Mouse (Mus musculus) right cerebral cortex, adult 18-20 months (tissue): ENCODE measurements around the gene Mast4.
A peak's percentile ranks its signal among the peaks of the same experiment; 100 is the strongest.

Experiments used
- DNase-seq: peaks from one replicate; pipeline ENCODE4 v3.0.0; 2022; ENCODE audit warnings: mixed read lengths

Mast4 gene

DNA sequence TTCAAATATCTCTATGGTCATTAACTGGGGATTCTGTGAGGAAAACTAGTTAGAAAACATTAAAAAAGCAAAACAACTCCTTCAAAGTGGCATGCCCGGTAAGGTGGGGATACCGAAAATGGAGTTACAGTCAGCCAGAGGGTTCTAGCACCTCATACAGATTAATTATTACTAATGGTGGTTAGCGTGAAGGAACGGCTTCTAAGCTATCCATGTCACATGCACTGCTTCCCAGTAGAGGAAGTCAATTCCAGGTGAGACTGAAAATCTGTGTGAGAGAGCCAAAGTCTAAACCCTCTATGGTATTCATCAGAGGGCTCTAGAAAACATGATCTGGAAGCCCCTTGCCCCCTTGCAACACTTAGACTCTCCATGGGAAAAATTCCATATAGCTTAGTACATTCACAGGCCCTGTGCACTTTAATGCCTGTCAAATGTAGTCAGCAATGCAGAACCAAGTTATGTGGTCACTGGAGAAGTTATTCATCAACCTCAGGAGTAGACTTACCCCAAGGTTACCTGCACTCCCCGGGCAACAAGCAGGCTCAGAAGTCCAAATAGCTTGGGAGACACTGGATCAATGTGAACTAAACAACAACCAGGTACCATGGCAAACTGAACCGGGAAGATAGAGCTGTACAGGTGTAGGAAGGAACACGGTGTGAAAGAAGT lies 96.1 kb downstream of the Mast4 start:
- no peak for DNase-seq

DNA sequence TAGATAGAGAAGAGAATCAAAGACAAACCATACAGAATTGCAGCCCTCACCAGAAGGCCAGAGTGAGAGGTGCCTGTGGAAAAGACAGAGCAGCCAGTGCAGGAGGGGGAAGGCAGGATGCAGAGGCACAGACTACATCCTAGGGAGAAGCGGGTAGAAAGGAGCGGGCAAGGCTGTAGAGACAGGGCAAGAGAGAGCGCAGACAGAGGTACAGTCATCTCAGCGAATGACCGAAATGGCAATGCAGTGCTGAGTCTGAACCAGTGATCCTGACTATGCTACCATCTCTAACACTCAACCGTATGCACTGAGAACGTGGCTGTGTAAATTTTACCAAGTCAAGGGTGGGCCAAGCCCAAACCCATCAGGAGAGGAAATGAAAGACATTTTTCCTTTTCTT lies 102.1 kb downstream of the Mast4 start:
- DNase-seq: no peak

DNA sequence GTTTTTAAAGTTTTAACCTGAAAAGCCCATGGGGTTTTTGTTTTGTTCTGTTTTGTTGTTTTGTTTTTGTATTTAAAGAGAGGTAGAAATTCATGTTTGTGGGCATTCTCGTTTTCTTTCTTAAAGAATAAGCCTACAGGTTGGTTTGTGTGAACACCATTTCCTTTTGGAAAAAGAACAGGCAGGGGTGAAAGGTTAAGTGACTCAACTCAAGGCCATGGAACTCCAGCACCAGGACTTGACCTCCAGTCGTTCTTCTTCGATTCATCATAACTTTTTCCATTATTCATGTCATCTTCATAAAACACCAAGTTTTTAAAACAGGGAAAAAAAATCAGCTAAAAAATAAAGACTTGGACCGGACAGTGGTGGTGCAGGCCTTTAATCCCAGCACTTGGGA lies 105.2 kb downstream of the Mast4 start:
- DNase-seq: no peak

DNA sequence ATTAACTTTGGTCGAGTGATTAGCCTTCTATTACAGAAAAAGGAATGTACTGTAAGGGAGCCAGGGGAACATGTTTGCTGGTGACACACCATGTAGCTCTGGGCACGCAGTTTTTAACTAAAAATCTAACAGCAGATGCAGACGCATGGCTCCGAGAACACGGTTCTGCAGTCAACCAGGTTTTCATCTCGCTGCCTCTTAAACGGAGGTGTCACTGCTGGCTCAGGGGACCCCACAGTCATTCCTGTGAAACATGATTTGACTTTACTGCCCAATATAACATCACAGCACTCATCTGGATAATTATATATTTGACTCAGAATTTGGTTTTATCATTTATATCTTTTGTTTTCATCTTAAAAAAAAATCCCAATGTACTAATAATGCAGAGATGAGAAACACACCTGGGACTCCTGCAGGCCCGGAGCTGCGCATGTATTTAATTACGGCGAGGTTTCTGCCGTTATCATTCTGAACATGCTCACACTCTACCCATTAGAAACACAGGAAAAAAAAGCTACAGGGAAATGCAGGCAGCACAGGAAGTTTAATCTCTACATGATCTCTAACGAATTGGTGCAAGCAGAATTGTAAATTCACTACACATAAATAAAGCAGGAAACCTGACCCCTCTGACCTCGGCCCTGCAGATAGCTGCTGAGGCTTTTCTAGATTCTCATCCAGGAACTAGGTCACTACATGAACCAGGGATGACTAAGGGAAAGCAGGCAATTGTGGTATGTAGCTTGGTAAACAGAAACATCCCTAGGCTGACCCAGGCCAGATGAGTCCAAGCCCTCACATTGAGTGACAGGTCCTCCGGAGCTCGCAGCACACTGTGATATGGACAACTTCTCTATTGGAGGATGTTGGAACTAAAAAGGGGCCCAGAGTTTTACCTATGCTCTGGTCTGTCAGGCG lies 108.1 kb downstream of the Mast4 start:
- DNase-seq: no peak

DNA sequence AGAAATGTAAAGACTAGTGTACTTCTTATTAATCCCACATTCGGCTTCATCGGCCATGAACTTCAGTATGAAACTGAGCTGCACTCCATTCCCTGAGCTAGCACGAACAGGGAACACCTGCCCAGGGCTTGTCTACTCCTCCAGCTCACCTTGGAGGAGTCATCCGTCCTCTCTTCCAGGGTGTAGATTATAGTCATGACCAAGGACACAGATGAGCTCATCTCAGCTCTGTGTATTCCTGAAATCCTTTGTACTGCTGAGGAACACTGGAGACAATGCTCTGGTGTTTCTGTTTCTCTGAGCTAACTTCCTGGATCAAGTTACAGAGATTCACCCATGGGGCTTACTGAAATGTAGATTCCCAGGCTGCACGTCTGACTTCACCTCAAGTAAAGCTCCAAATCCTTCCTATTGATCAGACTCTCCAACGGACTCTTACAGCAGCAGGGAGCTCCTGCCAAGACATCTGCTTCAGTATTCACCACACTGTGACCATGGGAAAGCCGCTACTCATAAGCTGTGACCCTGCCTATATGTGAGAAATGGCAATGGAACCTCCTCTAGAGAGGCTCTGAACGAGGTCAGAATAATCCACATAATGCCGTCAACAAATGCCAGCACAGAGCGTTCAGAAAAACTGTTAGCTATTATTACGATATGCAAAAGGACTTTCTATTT lies 108.9 kb downstream of the Mast4 start:
- no peak for DNase-seq

DNA sequence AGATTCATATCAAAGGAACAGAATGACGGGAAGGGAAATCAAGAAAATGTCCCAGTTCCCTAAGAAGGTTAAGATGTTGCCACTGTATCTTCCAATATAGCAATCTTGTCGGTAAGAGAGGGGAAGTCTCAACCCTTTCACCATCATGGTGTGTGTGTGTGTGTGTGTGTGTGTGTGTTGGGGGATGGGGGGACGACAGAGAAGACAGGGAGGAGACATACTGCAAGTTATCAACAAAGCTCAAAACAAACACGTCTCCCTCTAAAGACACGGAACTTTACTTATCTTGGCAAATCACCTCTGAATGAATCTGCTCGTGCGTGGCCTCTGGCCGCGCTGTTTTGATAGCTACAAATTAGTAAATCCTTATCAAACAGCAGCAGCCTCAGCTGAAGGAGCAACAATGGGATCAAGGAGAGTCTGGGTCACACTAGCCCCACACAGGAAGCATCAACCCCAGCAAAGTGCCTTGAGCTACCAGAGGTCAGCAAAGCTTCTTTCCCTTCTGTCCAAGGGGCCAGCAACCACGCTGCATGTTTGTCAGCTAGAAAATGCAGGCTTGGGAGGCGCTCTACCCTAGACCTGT lies 113.7 kb downstream of the Mast4 start:
- DNase-seq: no peak

DNA sequence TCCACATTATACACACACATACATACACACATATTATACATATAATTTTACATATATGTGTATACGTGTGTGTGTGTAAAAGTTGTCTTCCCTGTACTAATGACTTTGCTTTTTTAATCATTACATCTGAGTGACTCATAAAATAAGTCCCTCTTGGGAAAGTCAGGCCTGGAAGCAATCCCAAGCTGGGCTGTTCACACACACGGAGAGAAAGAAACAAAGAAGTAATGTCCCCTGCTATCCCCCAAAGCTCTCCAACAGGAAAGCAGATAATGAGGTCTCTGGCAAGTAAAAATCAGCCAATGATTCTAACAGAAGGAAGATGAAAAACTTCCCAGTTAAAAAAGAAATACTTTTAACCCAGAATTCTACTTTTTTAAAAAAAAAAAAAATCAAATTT lies 114.3 kb downstream of the Mast4 start:
- no peak for DNase-seq

DNA sequence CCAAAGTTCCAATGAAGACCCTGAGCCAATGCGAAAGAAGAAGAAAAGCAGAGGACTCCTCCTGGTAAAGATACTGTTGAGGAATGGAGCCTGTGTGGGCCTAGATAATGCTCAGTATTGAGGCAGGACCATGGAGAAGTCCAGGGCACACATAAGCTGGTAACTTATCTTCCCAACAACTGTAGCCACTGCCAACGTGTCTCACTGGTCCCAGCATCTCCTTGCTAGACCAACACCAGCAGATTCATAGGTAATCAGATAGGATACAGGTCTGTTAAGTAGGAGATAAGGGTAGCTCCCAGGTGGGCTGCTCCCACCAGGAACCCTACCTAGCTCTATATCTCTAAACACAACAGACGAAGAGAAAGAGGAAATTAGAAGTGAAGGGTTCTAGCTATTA lies 116.8 kb downstream of the Mast4 start:
- no peak for DNase-seq

DNA sequence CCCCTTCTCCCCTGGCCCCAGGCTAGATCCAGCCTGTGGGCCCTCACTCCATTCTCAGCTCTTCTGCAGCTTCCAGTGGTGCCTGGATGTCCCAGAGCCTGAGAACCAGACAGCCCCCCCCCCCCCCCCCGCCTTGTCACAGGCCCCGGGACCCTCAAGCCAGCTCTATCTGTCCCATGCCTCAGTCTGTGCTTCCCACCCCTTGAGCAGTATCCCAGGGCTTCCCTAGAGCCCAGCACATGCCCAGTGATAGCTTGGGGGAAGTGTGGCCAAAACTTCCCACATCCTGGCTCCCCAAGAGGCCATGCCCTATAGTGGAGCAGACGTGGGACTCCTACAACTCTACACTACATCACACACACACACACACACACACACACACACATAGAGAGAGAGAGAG lies 119.8 kb downstream of the Mast4 start:
- DNase-seq: no peak

DNA sequence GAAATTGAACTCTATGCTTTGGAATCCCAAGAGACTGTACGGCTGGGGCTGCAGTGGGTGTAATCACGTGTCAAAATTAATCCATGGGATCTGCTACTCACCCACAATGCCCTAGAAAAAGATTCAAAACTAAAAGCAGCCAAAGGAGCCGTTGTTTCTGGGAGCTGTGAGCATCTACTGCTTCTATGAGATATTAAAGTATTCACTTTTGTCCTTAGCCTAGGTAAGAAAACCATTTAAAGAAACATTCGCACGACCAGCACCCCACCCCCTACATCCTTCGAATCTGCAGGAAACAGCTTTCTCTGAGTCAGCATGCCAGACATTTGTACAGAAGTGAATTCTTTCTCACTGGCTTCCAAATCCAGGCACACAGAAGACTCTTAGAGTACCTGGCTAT lies 122.3 kb downstream of the Mast4 start:
- DNase-seq: peak; percentile 65

DNA sequence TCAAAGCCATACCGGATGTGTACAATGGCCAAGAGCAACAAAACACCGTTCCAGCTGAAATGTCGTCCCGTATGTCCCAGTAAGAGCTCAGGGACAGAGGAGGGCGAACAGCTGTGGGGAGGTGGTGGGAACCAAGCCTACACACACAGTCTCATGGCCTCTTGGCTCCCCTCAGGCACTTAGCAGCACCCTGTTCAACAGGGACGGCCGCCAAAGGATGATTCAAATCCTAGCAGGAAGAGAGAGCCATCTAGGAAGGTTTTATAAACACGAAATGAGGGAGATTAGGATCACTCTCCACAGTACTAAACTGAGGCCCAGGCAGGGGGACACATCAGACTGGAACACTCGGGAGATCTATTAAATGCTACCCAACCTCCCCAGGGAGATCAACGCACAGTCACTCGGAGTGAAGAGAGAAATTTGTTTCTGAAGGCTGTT lies 122.8 kb downstream of the Mast4 start:
- DNase-seq: peak; percentile 71

DNA sequence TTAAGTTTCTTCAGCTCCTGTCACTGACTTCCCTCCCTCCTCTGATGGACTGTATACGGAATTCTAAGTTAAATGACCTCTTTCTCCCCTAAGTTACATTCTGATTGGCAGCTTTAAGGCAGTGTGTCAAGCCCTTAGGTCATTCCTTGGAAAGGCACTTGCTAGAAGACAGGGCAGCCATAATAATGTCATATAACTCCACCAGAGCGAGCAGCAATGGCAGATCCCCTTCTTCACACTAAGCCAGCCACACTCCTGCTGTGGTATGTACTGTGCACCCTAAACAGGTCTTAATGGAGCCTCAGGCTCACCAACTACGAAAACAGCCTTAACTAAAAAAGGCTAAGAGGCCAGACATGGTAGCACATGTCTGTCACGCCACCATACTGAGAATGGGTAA lies 123.6 kb downstream of the Mast4 start:
- DNase-seq: no peak

DNA sequence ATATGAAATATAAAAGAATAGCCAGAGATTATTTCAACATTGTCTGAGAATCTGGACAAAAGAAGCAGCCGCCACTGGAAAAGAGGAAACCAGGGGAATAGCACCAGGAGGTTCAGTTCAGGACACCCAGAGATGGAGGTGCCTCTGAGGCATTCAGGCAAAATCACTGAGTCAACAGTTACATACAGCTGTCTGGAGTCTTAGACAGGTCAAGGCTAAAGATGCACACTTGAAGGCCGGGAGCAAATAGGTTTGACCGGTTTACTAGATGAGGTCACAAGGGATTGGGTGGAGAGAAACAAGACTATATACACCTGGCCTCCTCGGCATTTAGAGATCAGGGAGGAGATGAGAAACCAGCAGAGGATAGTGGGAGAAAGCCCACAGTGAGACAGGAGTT lies 127.1 kb downstream of the Mast4 start:
- DNase-seq: no peak

DNA sequence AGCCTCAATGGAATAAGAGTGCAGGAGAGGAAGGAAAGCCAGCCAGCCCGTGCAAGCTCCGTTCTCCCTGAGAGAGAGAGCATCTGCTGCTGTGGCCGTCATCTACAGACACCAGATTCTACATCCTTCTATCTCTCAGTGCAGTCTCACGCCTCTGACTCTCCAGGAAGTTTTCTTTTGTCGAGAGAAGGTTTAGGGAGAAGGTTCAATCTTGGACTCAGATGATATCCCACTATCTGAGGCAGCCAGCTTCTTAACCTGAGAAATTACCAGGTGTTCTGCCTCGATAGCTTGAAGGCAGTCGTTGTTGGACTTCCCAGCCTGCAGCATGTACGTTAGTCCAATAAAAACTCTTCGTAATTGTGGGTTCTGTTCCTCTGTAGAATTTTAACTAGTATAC lies 127.7 kb downstream of the Mast4 start:
- DNase-seq: no peak

DNA sequence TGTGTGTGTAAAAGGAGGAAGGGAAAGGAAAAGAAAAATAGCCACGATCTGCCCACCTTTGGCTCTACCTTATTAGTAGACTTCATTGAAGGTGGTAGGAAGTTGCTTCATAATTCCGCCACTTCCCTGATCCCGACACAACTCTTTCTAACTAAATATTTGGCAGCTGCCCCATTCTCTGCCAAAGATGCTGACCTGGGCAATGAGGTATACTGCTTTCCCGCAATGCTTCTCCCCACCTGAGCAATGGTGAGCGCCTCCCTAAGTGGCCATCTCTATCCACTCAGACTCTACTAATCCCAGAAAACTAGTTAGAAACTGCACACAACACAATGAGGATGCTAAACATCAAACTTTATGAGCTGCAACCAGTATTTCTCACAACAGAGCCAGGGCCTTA lies 129.1 kb downstream of the Mast4 start:
- no peak for DNase-seq

DNA sequence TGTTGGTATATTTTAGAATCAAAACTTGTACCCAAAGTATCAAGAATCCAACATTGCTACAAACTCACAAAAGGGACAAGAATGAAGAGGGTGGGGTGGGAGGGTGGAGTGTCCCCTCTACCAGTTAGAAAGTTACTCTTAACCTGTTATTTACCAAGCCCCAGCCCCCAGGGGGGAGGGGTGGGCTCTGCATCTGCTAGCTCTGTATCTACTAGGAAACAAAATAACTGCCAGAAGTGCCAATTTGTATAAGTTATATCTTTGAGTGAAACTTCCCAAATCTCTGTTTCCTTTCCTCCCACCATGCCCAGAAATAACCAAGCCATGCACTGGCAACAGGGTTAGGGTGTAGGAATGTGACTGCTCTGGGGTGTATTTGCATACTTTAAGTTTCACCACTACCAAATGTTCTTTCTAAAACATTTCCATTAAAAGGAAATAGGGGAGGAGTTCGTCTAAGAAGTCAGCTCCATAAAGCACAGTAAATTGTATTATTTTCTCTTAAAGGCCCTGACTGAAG lies 130.9 kb downstream of the Mast4 start:
- peak; percentile 32 for DNase-seq

DNA sequence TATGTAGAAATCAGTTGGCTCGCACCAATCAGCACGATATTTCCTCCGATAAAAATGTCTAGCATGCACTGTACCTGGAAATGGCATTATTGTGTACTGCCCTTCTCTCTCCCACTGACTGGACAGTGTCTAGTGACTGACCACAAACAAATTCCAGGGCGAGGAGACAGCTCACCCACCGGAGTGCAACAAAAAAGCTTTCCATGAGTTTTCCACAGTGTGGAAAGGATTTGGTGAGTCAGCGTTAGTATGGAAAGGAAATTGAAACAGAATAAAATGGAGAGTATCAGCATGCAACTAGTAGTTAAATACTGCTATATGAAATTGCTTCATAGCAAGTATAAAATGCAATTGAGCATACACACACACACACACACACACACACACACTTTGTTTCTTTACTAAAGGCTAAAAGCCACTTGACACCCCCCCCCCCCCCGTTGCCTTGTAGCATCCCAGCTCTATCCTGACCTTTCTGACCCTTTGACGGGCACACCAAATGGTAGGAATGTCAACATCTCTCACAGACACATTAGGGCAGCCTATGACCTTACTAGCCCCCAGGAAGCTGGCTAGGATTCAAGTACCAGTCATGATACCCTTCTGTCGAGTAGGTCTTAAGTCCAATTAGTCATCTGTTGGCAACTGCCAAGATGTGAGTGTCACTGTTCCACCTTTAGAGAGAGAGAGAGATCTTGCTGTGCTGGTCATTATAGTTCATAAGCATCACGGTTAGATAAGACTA lies 133.1 kb downstream of the Mast4 start:
- DNase-seq: no peak

DNA sequence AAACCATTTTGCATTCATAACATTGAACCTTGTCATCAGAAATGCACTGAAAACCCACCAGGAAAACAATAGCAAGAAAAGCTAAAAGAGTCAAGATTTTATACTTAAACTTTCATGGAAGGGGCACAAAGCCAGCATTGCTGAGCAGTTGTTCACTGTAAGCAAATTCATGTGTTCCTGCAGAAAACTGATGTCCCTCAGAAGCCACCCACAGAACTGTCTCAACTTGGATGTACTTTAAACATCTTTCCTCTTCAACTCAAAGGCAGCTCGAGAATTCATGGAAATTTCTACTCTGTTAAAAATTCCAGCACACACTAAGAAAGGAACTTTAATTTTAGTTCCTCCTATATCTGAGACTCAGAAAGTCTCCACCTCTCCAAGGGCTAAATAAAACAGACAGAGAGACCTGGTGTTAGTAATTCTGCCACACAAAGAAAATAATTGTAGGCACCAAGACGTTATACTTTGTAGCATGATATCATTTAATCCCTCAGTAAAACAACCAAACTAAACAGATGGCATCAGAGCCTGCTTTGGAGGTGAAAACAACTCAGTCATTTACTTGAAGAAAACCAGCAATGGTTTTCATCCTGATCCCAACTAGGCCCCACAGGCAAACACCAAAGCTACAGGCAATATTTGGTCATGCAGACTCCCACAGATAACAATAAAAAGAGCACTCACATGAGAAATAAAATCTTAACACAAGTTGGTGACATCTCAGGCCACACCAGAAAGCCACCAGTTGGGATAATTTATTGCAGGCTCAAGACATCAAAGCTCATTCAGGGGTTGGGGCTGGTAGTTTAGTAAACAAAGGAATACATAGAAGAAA lies 134.3 kb downstream of the Mast4 start:
- DNase-seq: peak; percentile 59

DNA sequence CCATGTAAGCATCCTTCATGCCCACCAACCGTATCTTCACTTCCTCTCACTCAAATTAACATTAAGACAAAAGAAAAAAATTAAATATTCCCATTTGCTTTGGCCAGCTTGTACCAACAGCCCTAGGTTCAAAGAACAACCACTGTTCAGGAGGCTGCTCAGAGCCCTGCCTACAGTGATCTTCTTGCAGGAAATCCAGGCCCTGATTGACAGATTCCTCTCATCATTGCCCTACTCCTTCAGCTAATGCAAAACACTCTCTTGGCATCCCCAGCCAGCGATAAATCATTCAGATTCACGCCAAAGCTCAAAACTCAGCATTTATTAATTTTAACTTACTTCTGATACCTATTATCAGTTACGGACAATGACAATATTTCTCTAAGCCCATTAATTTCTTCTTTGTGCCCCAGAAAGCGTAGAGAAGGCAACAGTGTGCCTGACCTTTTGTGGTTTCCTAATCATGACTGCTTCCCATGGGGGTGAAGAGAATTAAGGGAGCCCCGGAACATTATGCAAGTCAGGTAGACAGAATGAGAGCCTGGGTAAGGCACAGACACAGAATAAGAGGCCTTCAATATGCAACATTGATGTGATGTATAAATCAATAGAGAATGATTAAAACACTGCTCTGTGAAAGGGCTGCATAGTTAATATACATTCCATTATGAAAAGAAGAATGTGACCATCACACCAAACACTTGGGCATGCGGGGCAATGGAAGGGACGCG lies 135.9 kb downstream of the Mast4 start:
- DNase-seq: no peak

DNA sequence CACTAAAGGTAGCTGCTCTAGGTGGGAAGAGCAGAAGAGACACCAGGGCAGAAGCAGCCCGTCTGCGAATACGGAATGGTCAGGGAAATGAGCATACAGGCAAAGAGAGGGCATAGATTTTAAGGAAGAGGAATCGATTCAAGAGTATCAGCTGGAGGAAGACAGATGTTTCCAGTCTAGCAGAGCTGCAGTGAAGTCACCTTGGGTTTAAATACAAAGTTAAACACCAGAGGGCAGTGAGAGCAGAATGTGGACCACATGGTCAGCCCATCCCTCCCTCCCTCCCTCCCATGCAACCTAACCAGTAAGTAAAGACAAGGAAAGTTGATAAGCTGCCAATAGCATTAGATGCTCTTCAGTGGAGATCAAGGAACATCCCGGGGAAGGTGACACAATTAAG lies 138.0 kb downstream of the Mast4 start:
- no peak for DNase-seq

DNA sequence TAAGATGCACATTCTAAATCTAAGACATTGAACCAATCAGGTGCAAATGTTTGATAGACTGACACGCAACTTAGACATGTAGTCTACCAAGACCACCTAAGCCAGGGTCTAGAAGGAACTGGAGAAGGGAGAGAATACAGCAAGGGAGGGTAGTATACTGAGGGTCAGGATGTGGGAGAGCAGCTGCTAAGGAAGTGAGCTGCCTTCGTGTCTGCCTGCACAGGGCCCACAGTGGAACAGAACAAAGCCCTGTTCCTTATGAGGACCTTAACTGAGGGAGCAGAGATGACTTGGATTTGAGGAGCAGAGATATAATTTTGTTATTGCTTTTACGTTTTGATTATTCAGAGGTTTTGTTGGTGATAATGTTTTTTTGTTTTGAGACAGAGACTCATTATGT lies 138.4 kb downstream of the Mast4 start:
- DNase-seq: no peak
